Mouse (Mus musculus) yolk sac, embryonic 10.5 days (tissue): ENCODE results near the gene Cdsn.

Source experiments
- DNase-seq: peaks from one replicate; pipeline ENCODE4 v3.0.0-alpha.2; 2017; ENCODE audit warnings: low spot score

The Cdsn gene

DNA sequence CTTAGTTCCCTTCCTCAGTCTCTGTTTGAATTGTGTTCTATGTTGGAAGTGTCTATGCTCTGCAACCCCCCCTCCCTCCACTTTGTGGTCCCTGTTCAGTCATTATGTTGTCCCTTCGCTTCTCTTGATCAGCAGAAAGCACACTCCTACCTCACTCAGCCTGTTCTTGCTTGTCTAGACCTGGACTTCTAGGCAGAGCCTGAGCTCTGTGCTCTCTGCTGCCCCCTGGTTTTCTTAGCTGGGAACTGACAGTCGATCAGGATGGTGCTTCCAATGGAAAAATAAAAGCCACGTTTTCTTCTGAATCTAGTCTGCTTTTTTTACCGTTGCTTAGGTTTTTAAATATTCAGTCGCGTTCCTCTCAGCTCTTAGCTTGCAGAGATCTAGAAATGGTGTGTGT lies 17.6 kb upstream of the Cdsn start:
- peak; percentile 53 for DNase-seq

DNA sequence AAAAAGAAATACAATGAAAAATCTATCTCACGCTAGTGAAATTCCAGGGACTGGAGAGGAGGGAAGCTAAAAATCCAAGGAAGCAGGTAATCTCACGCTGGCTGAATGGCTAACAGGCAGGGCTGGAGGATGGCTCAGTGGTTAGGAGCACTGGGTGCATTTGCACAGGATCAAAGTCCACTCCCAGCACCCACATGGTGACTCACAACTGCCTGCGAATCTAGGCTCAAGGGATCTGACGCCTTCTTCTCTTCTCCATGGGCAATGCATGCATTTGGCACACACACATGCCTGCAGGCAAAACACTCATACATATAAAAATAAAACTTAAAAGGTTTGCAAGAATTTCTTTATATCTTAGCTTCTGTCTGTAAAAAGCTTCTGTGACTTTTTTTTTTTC lies 14.5 kb upstream of the Cdsn start:
- DNase-seq = no peak

DNA sequence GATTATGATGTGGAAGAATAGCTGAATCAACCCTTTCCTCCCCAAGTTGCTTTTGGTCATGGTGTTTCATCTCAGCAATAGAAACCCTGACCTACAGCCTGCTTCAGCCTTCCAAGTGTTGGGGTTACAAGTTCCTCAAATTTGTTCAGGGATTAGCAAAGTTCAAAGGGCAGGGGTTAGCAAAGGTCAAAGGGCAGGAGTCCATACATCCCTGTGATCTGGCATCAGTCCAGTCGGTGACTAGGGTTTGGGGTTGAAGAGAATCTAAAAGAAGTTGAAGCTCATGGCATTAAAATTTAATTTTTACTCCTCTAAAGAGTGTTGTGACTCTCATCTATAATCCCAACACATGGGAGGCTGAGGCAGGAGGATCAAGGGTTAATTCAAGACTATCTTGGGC lies 13.5 kb upstream of the Cdsn start:
- peak; percentile 75 for DNase-seq

DNA sequence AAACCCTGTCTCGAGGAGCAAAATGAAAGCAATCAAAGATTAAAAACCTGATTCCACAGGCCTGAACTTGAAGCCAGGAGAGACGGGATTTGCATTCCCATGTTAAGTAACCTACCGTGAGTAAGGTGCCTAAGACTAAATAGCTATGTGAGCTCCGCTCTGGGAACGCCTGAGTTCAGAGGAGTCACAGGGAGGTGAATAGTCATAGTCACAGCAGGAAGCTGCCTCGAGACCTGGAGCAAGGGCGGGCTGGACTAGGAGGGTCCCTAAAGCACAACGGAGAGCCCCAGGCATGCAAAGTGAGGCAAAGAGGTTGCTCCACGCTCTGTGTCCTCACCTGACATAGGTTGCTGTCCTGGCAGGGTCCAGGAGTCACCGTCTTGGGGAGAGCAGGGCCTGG lies 12.4 kb upstream of the Cdsn start:
- no peak for DNase-seq

DNA sequence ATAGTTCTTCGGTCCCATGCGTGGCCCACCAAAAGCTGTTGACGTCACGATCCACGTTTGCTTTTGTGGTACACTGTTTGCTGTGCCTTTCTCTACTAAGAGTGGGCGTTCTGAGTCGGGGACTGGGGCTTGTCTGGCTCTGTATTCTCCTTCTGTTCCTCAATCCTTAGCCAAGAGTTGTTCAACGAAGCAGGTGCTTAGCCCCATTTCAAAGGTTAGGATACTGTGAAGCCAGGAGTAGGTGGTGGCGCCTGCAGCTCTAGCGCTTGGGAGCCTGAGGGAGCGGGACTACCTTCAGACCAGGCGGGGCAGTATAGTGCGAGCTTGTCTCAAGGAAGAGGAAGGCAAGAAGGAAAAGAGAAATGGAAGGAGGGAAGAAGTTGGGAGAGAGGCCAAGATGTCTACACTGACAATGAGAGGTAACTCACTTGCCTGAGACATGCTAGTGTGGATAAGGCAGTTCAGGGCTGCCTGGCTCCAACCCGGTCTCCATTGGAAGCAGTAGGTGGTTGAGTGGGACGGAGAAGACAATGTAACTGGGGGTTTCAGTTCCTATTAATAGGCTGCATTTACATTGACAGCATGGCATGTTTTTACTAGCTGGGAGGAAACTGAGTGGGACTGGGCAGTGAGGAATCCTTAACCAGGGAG lies 9.0 kb upstream of the Cdsn start:
- no peak for DNase-seq

DNA sequence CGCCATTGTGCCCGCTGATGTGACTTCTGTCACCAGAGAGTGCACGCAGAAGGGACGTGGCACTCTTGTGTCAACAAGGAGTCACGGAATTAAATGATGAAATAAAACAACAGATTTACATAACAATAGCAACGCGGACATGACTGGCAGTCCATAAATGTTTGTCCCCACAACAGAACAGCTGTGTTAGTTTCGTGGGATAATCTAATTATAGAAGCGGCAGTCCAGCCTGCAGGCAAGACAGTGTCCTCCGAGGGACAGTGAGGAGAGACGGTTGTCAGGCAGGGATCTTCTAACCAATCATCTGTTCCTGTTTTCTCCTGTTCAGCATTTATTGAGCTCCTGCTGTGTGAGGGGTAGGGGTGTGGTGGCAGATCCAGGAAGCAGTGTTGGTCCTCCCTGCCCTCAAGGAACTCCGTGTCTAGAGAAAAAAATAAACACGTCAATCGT lies 8.5 kb upstream of the Cdsn start:
- DNase-seq = no peak

DNA sequence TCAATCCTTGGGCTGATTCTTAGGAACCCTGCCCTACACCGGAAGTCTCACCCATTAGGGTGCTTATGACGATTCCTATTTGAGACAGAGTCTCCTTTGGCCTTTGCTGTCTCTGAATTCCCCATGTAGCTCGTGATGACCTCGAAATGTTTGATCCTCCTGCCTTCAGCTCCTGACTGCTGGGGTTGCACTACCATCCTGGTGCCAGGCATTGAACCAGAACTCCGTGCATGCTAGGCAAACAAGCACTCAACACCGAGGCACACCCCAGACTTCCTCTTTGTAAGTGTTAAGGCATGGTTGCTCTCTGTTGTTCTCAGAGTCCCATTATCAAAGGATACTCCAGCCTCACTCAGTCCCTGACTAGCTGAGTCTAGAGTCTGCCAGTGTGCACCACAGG lies 7.9 kb upstream of the Cdsn start:
- no peak for DNase-seq

DNA sequence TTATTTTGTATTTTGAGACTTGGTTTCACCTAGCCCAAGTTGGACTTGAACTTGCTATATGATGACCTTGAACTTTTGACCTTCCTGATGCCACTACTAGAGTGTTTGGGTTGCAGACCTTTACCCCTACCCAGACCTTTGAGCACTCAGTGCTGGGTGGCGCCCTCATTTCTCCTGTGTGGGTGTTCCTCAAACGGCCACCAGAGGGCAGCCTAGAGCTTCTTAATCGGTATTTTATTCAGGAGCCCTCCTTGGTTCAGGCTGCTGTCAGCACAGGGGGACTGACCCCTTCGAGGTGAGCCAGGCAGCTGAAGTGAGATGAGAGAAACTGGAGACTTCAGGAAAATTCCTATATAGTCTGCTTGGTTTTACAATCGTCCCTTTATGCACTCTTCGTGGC lies 7.2 kb upstream of the Cdsn start:
- no peak for DNase-seq

DNA sequence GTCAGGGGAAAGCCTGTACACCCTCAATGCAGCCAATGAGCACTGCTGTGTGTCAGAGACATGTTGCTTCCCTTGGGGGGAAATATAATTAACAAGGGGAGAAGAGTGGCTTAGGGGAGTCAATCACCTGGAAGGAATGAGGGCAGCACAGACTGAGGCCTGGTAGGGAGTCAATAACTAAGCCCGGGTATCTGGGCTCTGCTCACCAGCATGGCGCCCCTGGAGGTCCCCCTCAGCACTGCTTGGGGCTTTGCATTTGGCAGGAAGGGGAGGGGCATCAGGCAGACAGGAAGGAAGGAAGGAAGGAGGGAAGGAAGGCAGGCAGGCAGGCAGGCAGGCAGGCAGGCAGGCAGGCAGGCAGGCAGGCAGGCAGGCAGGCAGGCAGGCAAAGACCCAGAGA lies 4.5 kb upstream of the Cdsn start:
- DNase-seq = no peak

DNA sequence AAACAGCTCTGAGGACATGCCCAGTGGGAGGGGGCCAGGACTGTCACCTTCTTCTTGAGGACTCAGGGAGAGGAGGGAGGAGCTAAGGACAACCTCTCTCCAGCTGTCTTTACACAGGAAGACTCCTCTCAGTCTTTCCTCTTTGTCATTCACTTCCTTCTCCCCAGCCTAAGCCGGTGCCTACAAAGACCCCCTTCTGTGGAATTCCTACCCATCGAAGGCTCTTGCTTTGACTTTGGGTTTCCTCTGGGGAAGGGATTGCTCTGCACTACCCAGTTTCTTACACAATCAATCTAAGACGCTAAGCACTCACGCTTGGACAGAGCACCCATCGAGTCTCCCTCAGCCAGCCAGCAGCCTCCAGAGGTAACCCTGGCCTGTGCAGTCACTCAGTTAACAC lies 3.3 kb upstream of the Cdsn start:
- DNase-seq = no peak

DNA sequence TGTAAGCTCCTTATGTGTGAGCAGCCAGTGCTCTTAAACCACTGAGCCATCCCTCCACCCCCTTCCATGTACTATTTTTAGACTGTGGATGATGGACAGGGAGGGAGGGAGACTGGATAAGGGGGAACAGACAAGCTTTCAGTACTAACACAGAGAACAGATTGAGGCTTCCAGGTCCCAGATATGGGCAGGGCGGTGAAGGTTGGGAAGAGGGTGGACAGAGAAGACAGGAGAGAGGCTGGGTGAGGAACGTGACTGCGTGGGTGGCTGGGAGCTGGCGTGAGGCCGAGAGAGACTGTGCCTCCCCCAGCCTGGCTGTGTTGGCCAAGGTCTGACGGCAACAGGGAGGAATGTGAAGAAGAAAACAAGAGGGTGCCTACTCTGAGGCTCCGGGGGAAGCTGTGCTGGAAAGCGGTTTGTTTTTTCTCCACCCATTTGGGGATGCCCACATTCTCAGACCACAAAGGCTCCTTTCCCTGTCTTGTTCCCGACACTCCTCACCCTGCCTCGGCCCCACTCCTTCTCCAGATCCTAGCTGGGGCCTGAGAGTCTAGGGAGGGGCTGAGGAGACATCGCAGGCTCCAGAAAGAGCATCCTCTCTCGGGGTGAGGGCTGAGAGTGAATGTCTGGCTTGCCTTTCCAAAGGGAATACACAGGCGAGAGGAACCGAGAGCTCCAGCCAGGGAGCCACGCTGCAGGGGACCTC lies 2.3 kb upstream of the Cdsn start:
- DNase-seq = no peak

DNA sequence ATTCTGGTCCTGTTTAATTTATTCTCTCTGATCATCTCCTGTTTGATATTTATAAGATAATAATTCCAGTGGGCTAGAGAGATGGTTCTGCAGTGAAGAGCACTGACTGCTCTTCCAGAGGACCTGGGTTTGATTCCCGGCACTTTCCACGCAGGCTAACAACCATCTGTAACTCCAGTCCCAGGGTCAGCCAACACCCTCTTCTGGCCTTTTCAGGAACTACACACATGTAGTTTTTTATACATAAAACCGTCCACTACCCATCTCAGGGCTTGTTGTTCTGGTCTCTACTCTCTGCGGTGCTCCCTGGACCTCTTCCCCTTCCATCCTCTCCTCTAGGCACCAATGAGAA lies 1.8 kb upstream of the Cdsn start:
- no peak for DNase-seq

DNA sequence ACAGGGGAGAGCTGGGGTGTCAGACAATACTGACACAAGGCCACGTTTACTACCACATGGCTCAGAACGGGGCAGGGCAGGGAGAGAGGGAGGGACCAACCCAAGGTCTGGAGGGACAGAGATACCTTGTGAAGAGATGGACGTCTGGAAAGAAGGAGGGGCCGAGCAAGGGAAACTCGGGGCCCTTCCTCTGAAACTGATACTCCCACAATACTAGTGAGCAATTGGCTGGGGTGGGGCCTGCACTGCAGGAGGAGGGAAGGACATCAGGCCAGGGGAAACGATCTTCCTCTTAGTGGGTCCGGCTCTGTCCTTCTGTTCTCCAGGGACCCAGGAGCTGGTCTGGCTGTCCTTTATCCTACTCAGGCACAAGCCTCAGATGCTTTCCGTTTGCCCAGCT lies 1.1 kb upstream of the Cdsn start:
- no peak for DNase-seq

DNA sequence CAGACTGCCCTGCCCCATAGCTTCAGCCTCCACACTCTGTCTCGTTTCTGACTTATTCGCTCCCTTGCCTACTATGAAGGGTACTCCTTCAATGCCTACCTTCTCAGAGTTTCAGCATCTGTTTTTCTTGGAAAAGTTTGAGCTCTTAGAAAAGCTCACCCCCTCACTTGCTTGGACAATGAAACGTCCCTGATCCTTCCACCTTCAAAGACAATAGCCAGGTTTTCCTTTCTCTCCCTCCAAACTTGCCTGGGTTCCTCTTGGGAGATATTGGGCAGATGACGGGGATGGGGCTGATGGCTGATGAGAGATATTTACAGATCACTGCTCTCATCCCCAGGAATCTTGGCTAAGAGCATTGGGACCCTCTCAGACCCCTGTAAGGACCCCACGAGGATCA lies 2.4 kb downstream of the Cdsn start:
- no peak for DNase-seq

DNA sequence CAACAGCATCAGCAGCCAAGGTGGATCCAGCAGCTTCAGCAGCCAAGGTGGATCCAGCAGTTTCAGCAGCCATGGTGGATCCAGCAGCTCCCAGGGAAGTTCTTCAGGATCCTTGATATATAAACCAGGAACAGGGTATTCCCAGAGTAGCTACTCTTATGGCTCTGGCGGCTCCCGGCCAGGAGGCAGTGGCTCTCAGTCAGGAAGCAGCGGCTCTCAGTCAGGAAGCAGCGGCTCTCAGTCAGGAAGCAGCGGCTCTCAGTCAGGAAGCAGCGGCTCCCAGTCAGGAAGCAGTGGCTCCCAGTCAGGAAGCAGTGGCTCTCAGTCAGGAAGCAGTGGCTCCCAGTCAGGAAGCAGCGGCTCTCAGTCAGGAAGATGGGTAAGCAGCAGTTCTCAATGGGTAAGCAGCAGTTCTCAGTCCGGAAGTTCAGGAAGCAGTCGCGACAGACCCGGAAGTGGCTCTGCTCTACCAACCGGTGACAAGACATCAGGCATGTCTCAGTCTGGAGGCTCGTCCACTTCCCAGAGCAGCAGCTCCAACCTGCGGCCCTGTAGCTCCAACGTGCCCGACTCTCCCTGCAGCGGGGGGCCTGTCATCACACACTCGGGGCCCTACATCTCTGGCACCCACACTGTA lies 3.0 kb downstream of the Cdsn start:
- DNase-seq = no peak

DNA sequence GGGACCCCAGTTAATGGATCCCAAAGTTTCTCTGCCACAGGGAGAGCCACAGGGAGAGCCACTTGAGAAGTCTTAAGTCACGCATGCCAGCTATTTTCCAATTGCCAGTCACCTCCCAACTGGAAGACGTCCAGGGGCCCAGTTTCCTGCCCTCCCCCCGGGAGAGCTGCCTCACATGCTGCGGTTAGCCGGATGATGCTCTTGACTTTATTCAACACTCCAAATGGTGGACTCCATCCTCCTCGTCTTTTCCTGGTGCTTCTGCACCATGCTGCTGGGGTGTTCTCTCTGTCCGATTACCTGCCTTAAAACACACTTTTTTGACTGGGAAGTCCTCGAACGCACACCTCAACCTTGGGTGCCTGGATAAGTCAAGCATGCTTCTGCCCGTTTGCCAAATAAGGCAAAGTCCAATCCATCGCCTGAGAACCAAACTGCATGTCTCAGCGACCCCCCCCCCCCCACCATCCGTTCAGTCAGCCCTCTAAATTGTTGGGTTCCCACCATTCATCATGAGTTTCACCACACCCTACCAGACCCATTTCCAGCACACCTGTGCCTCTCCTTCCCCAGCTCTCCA lies 4.3 kb downstream of the Cdsn start:
- no peak for DNase-seq

DNA sequence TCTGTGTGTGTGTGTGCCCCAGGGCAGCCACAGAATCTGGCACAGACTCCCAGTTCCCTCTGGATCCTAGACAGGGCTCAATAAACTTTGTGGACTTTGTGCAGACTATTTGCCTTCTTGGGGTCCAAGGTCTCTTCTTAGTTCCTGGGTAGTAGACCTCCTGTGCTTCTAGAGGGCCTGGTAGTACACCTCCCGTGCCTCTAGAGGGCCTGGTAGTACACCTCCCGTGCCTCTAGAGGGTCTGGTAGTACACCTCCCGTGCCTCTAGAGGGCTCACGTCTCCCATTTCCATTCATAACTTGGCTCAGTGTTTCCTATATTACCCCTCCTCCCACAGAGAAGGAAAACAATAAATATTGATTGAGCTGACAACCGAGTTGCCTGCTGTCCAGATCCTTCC lies 4.9 kb downstream of the Cdsn start:
- DNase-seq = no peak

DNA sequence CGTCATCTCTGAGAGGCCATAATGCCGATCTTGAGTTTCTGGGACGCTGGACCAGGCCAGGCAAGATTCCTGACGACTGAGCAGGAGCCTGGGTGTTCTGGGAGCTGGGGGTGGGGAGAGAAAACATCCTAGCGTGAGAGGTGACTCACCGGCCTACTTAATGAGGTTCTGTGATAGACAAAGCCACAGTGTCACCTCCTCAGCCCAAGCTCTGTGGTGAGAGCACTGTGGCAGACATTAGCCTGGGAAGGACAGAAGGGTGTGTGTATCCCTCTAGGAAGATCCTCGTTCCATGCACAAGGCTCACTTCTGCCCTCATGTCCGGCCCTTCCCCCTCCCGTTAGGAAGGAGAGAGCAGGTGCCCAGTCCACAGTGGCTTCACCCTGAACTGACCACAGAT lies 5.4 kb downstream of the Cdsn start:
- DNase-seq = no peak

DNA sequence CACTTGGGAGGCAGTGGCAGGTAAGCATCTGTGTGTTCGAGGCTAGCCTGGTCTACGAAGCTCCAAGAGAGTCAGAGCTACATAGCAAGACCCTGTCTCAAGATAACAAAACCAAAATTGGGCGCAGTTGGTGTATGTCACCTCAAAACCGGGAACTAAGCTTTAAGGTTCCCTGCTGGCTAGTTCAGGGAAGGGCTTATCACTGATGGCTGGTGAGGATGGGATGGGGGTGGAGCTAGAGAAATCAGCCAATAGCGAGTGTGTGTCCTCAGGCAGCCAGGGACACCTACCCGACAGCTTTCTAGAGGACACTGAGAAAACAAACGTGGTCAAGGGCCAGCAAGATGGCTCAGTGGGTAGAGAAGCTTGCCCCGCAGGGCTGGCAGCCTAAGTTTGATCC lies 6.3 kb downstream of the Cdsn start:
- DNase-seq = no peak

DNA sequence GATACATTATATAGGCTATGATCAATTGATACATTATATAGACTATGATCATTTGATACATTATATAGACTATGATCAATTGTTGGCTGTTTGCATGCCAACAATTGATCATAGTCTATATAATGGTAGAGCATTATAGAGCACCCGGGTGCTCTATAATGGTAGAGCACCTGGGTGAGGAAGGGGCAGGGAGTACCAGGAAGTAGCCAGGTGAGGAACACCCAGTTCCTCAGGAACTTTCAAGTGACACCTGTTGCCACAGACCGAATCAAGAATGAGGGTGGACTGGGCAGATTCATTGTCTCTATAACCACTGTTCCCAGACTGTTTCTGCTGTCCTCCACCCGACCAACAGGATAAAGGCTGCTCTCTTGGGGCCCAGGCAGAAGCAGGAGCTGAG lies 15.2 kb downstream of the Cdsn start, which contains the start of gene 2300002M23Rik:
2300002M23Rik (plus strand) TSS at position 301 of the 400 bp plus-strand sequence.
- DNase-seq = no peak

DNA sequence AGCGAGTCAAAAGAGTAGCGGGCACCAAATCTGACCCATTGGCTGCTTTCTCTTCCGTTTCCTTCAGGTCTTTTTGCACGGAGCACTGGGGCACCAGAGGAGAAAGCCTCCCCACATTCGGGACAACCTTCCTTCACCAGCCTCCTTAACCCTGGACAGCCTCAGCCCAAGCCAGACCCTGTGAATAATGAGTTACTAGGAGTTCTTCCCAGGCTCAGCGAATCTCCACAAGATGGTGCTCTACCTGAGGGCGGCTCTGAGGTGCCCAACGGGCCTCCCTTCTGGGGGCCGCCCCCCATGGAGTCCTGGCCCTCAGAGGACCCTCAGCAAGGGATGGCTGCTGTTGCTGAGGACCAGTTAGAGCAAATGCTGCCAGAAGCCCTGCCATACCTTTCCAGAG lies 15.8 kb downstream of the Cdsn start:
- DNase-seq = no peak

DNA sequence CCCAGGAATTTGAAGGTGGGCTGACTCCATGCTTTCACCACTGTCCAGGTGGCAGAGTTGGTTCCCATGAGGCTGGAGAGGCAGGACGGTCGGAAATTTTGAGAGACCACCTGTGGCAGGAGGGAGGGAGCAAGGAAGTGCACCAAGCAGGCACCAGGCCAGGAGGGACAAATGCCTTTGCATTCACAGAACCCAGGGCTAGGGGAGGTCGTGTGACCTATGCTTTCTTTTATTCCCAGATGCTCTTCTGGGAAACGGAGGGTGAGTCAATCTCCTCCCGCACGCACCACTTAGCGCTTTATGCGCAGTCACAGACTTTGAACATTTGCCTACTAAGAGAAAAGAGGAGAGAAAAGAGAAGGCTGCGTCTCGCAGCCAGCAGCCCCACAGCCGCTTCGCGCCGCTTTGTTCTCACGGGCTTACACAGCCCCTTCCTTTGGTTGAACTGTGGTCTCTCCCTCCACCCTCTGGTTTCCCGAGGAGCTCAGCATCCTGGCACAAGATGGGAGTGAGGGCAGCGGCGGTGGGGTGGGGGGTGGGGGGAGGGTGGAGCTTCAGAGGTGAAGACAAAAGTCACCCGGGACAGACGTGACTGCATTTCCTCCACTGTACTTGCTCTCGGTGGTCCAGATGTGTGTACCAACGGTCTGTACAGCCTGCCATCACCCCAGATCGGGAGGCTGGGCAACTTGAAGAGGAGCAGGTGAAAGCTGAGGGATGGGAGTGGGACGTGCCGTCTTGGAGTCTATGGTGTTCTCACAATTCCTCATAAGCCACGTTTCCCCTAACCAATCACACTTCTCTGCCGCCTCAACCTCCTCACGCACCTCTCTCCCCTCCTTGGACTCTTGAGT lies 17.4 kb downstream of the Cdsn start:
- no peak for DNase-seq
